Mouse (Mus musculus): ENCODE measurements at regions not wholly inside any gene's neighbourhood (a gene's known extent, or its start where the extent isn't known, plus 50 kb on each side); places are given as distances from the start of the nearest gene placed in this dataset.
A peak's percentile ranks its signal among the peaks of the same experiment; 100 is the strongest.

GRCm38 (mm10) chr13:28563585-28563984 lies 306.3 kb downstream of the Gm11361 start:
- no peak for ATAC-seq (ENCODE audit: low FRiP score)
- H3K4me1 ChIP-seq: no peaks in the 10 kb centered on the region
- H3K4me3 ChIP-seq (replicated peaks): no peak overlapping the region
- no peaks in the 10 kb centered on the region for H3K9me3 ChIP-seq
- H3K4me2 ChIP-seq: no peak overlapping the region
- 90% methylated on average over 2 of the region's 2 CpGs for WGBS
- peaks cover 12% of the 10 kb centered on the region for H3K36me3 ChIP-seq (replicated peaks)
- no peak overlapping the region for H3K9ac ChIP-seq
- H3K27ac ChIP-seq: no peak overlapping the region
- no peaks in the 10 kb centered on the region for H3K27me3 ChIP-seq

DNA sequence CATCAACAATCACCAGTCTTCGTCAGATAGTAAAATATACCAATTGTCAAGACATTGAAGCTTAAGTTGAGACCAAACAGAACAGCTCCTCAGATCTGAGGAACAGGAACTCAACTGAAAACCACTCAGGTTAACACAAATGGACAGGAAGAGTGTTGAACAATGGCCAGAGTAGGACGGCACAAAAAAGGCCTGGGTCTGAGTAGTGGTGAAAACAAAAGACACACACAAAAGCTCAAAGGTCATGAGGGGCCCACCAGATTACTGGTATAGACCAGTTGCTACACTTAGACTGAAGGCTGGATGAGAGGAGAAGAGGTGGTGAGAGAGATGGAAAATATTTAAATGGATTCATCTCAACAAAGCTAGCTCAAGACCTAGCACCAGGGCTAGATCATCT lies 302.8 kb downstream of the Gm11361 start:
- Histone ChIP-seq H3K27me3 (no peaks in the 10 kb centered on the region), H3K36me3 (replicated peaks) (peaks cover 15% of the 10 kb centered on the region; the same call in 1 of the 2 replicates), H3K27ac (no peak overlapping the region), H3K4me3 (replicated peaks) (no peak overlapping the region), H3K9ac (no peak overlapping the region), H3K4me1 (no peaks in the 10 kb centered on the region; the same call in 1 of the 2 replicates), H3K4me2 (no peak overlapping the region), H3K9me3 (no peaks in the 10 kb centered on the region)
- ATAC-seq (ENCODE audit: low FRiP score): no peak
- 59% methylated on average over 2 of the region's 2 CpGs for WGBS

DNA sequence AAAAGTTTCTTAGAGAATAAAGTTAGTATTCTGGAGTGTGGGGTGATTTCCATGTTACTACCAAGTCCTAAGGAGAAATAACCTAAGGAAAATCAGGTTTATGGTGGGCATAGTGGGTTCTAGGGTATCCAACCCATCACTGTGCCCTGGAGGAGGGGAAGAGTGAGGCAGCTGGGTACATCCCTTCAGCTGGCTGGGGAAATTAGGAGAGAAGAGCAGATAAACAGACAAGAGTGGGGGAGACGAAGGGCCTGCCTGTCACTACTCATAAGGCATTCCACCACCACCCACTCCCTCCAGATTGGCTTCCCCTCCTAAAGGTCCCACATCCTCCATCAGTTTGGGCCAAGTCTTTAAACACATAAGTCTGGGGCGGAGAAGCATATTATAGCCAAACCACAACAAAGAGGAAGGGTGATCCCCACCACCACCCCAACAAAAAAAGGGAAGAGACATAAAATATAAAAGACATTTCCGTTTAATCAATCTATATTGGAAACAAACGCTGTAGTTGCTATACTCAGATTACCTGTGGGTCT lies 299.8 kb downstream of the Gm11361 start:
- Histone ChIP-seq H3K4me2 (no peak overlapping the region), H3K4me3 (replicated peaks) (no peak overlapping the region), H3K9ac (no peak overlapping the region), H3K4me1 (peaks cover 24% of the 10 kb centered on the region), H3K9me3 (no peaks in the 10 kb centered on the region), H3K36me3 (replicated peaks) (peaks cover 15% of the 10 kb centered on the region; the same call in 1 of the 2 replicates), H3K27me3 (no peaks in the 10 kb centered on the region), H3K27ac (no peak overlapping the region)
- ATAC-seq (ENCODE audit: low FRiP score): no peak
- WGBS: 81% methylated on average over 4 of the region's 4 CpGs

DNA sequence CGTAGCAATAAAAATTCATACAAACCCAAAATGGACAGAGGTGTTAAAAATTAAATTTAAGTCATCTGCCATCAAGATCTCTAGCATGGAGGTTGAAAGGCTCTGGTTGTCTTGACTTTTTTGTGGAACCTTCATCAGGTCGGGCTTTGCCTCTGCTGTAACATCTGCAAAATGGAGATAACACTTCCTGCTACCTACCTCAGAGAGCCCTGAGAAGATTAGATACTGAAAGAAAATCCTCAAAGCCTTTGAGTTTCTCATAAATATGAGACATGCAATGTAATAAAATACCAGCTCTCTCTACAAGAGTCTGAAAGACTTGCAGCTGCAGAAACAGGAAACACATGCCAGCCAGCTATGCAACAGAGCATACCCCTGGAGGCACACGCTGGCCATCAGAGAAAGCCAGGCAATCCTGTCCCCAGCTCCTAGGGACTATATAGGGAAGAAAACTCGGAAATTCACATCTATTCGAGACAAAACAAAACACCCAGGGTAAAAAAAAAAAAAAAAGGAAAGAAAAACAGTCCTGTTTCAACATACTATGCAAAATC lies 299.1 kb downstream of the Gm11361 start:
- peaks cover 18% of the 10 kb centered on the region; the same call in 1 of the 2 replicates for H3K36me3 ChIP-seq (replicated peaks)
- WGBS: 77% methylated on average over 5 of the region's 5 CpGs
- H3K9ac ChIP-seq: no peak overlapping the region
- H3K4me1 ChIP-seq: peaks cover 24% of the 10 kb centered on the region
- H3K27ac ChIP-seq: no peak overlapping the region
- no peaks in the 10 kb centered on the region for H3K27me3 ChIP-seq
- H3K4me3 ChIP-seq (replicated peaks): no peak overlapping the region
- H3K9me3 ChIP-seq: no peaks in the 10 kb centered on the region
- ATAC-seq (ENCODE audit: low FRiP score): no peak
- H3K4me2 ChIP-seq: no peak overlapping the region

- no peak for ATAC-seq (ENCODE audit: low FRiP score)
- H3K27me3 ChIP-seq: no peaks in the 10 kb centered on the region
- no peak overlapping the region for H3K9ac ChIP-seq
- no peak overlapping the region for H3K4me2 ChIP-seq
- H3K36me3 ChIP-seq (replicated peaks): 0 out of 2 replicates have a peak, but pooled peaks cover 12% of the 10 kb centered on the region
- H3K4me3 ChIP-seq (replicated peaks): no peak overlapping the region
- peaks cover 24% of the 10 kb centered on the region for H3K4me1 ChIP-seq
- H3K27ac ChIP-seq: peak overlapping the region; percentile 16; the same call in 1 of the 2 replicates
- no peaks in the 10 kb centered on the region for H3K9me3 ChIP-seq
- 80% methylated on average over 12 of the region's 12 CpGs for WGBS
Measured at GRCm38 (mm10) chr13:28554143-28554830, 297.0 kb downstream of the Gm11361 start.

GRCm38 (mm10) chr13:28552974-28553750 lies 295.8 kb downstream of the Gm11361 start:
- H3K27ac ChIP-seq: peak overlapping the region; percentile 83
- H3K9ac ChIP-seq: no peak overlapping the region
- H3K4me3 ChIP-seq (replicated peaks): no peak overlapping the region
- H3K4me1 ChIP-seq: peaks cover 24% of the 10 kb centered on the region
- no peak overlapping the region for H3K4me2 ChIP-seq
- peak; percentile 41; the same call in 1 of the 2 replicates for ATAC-seq (ENCODE audit: low FRiP score)
- 0 out of 2 replicates have a peak, but pooled peaks cover 8% of the 10 kb centered on the region for H3K36me3 ChIP-seq (replicated peaks)
- H3K27me3 ChIP-seq: no peaks in the 10 kb centered on the region
- 47% methylated on average over 10 of the region's 10 CpGs for WGBS
- H3K9me3 ChIP-seq: no peaks in the 10 kb centered on the region

DNA sequence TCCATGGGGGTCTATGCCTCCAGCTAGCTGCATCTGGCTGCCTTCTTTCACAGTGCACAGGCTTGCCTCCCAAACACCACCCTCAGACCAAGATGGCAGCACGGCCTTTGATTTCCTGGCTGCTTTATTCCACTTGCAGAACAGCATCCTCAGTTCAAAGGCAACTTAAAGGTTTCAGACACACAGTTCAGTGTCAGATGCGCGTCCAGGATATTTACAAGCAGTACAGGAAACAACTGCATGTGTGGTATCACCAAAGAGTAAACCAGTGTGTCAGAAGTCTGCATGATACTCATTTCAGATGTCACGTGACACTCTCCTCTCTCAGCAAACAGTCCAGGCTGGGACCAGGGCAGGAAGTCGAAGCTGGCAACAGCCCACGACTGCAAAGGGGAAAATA lies 294.2 kb downstream of the Gm11361 start:
- no peak overlapping the region for H3K4me2 ChIP-seq
- H3K27me3 ChIP-seq: no peaks in the 10 kb centered on the region
- peaks cover 24% of the 10 kb centered on the region for H3K4me1 ChIP-seq
- WGBS: 88% methylated on average over 6 of the region's 6 CpGs
- H3K36me3 ChIP-seq (replicated peaks): 0 out of 2 replicates have a peak, but pooled peaks cover 5% of the 10 kb centered on the region
- H3K4me3 ChIP-seq (replicated peaks): no peak overlapping the region
- H3K27ac ChIP-seq: no peak overlapping the region
- no peak for ATAC-seq (ENCODE audit: low FRiP score)
- H3K9me3 ChIP-seq: no peaks in the 10 kb centered on the region
- H3K9ac ChIP-seq: no peak overlapping the region

- H3K4me3 ChIP-seq (replicated peaks): no peak overlapping the region
- H3K27me3 ChIP-seq: no peaks in the 10 kb centered on the region
- H3K9ac ChIP-seq: no peak overlapping the region
- peak overlapping the region; percentile 75; the same call in 1 of the 2 replicates for H3K27ac ChIP-seq
- WGBS: 90% methylated on average over 1 of the region's 1 CpGs
- peaks cover 6% of the 10 kb centered on the region; the same call in 1 of the 2 replicates for H3K36me3 ChIP-seq (replicated peaks)
- no peaks in the 10 kb centered on the region for H3K9me3 ChIP-seq
- ATAC-seq (ENCODE audit: low FRiP score): peak; percentile 39; the same call in 1 of the 2 replicates
- H3K4me1 ChIP-seq: peaks cover 24% of the 10 kb centered on the region
- H3K4me2 ChIP-seq: no peak overlapping the region
Measured at GRCm38 (mm10) chr13:28545797-28546196, 288.5 kb downstream of the Gm11361 start.

GRCm38 (mm10) chr13:28545337-28545736 lies 288.0 kb downstream of the Gm11361 start:
- no peaks in the 10 kb centered on the region for H3K27me3 ChIP-seq
- H3K4me2 ChIP-seq: no peak overlapping the region
- H3K4me3 ChIP-seq (replicated peaks): no peak overlapping the region
- peaks cover 24% of the 10 kb centered on the region for H3K4me1 ChIP-seq
- H3K36me3 ChIP-seq (replicated peaks): peaks cover 6% of the 10 kb centered on the region; the same call in 1 of the 2 replicates
- H3K9ac ChIP-seq: no peak overlapping the region
- no peak for ATAC-seq (ENCODE audit: low FRiP score)
- WGBS: 65% methylated on average over 2 of the region's 2 CpGs
- peak overlapping the region; percentile 75 for H3K27ac ChIP-seq
- no peaks in the 10 kb centered on the region for H3K9me3 ChIP-seq

- no peak overlapping the region for H3K9ac ChIP-seq
- 58% methylated on average over 2 of the region's 2 CpGs for WGBS
Measured at GRCm38 (mm10) chr13:28544819-28545180, 287.5 kb downstream of the Gm11361 start.

DNA sequence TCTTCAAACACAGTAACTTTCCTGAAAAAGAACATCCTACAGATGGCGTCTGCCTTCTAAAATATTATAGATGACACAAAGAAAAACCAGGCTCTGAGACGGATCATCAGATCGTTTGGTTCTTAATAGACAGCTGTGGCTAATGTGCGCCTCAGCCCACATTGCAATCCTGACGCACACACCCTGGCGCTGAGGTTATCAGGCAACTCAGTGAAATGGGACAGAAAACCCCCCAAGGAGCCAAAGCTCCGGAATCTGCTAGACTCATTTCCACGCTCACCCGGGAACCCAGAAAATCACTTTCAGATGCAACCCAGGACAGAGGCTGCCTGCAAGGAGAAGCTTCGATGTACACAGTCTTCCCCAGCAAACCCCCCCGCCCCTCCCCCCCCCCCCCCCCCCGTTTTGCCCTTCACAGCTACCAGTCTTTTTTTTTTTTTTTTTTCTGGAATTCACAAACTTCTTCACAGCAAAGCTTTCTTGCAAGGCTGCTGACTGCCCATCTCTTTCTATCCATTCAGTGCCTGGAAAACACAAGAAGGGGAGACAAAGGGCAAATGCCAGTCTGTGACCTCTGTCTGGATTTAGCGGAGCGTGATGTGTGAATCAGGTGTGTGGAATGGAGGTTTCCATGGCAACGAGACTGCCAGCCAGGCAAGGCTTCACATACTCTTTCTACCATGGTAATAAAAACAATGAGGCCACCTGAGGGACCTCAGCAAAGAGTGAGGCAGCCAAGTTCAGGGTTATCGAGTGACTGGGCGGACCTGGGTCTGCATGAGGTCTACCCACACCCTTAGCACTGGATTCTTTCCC lies 286.9 kb downstream of the Gm11361 start:
- Histone ChIP-seq H3K4me2 (peak overlapping the region; percentile 39), H3K36me3 (replicated peaks) (peaks cover 6% of the 10 kb centered on the region; the same call in 1 of the 2 replicates), H3K9ac (peak overlapping the region; percentile 33; the same call in 1 of the 2 replicates), H3K4me3 (replicated peaks) (no peak overlapping the region), H3K9me3 (no peaks in the 10 kb centered on the region), H3K27ac (peak overlapping the region; percentile 75), H3K27me3 (no peaks in the 10 kb centered on the region), H3K4me1 (peaks cover 24% of the 10 kb centered on the region)
- peak; percentile 64 for ATAC-seq (ENCODE audit: low FRiP score)
- WGBS: 7% methylated on average over 17 of the region's 17 CpGs

More at GRCm38 (mm10) chr13:28544819-28545180, 287.5 kb downstream of the Gm11361 start:
- 0 out of 2 replicates have a peak overlapping the region, but pooled peaks have one; percentile 39 for H3K4me2 ChIP-seq
- peaks cover 6% of the 10 kb centered on the region; the same call in 1 of the 2 replicates for H3K36me3 ChIP-seq (replicated peaks)
- ATAC-seq (ENCODE audit: low FRiP score): no peak
- H3K27ac ChIP-seq: peak overlapping the region; percentile 75
- H3K9me3 ChIP-seq: no peaks in the 10 kb centered on the region
- H3K27me3 ChIP-seq: no peaks in the 10 kb centered on the region
- H3K4me1 ChIP-seq: peaks cover 24% of the 10 kb centered on the region
- no peak overlapping the region for H3K4me3 ChIP-seq (replicated peaks)
